Mouse (Mus musculus): Measurements from ENCODE around the gene Ephb3.

Gene Ephb3

GRCm38 (mm10) chr16:21205093-21205886, 735 bp downstream of the Ephb3 start:
- no peak for DNase-seq (ENCODE audit: low spot score)

- DNase-seq (ENCODE audit: low spot score) = no peak
Measured at GRCm38 (mm10) chr16:21208001-21208565, 3.5 kb downstream of the Ephb3 start.

- DNase-seq (ENCODE audit: low spot score) = no peak
Measured at GRCm38 (mm10) chr16:21209290-21209689, 4.7 kb downstream of the Ephb3 start.

- no peak for DNase-seq (ENCODE audit: low spot score)
Measured at GRCm38 (mm10) chr16:21210204-21210603, 5.6 kb downstream of the Ephb3 start.

- DNase-seq (ENCODE audit: low spot score) = no peak
Measured at GRCm38 (mm10) chr16:21210667-21211338, 6.2 kb downstream of the Ephb3 start.

GRCm38 (mm10) chr16:21211501-21211900, 6.9 kb downstream of the Ephb3 start:
- no peak for DNase-seq (ENCODE audit: low spot score)

- no peak for DNase-seq (ENCODE audit: low spot score)
Measured at GRCm38 (mm10) chr16:21212369-21212768, 7.8 kb downstream of the Ephb3 start.

GRCm38 (mm10) chr16:21213939-21214338, 9.4 kb downstream of the Ephb3 start:
- DNase-seq (ENCODE audit: low spot score) = no peak

GRCm38 (mm10) chr16:21214803-21215202, 10.2 kb downstream of the Ephb3 start:
- DNase-seq (ENCODE audit: low spot score) = no peak

- DNase-seq (ENCODE audit: low spot score) = no peak
Measured at GRCm38 (mm10) chr16:21216047-21216446, 11.5 kb downstream of the Ephb3 start.

GRCm38 (mm10) chr16:21217233-21217632, 12.7 kb downstream of the Ephb3 start:
- no peak for DNase-seq (ENCODE audit: low spot score)

GRCm38 (mm10) chr16:21219656-21220055, 15.1 kb downstream of the Ephb3 start:
- no peak for DNase-seq (ENCODE audit: low spot score)

GRCm38 (mm10) chr16:21223038-21223437, 18.5 kb downstream of the Ephb3 start:
- DNase-seq (ENCODE audit: low spot score) = no peak

- DNase-seq (ENCODE audit: low spot score) = no peak
Measured at GRCm38 (mm10) chr16:21224648-21225240, 20.2 kb downstream of the Ephb3 start.

- no peak for DNase-seq (ENCODE audit: low spot score)
Measured at GRCm38 (mm10) chr16:21226629-21227028, 22.1 kb downstream of the Ephb3 start.

GRCm38 (mm10) chr16:21235135-21235534, 30.6 kb downstream of the Ephb3 start:
- DNase-seq (ENCODE audit: low spot score) = no peak

- no peak for DNase-seq (ENCODE audit: low spot score)
Measured at GRCm38 (mm10) chr16:21238722-21239121, 34.2 kb downstream of the Ephb3 start.

GRCm38 (mm10) chr16:21240547-21240946, 36.0 kb downstream of the Ephb3 start:
- DNase-seq (ENCODE audit: low spot score) = no peak

- DNase-seq (ENCODE audit: low spot score) = no peak
Measured at GRCm38 (mm10) chr16:21241030-21241429, 36.5 kb downstream of the Ephb3 start.

GRCm38 (mm10) chr16:21242946-21243345, 38.4 kb downstream of the Ephb3 start:
- DNase-seq (ENCODE audit: low spot score) = no peak

GRCm38 (mm10) chr16:21244803-21245202, 40.2 kb downstream of the Ephb3 start:
- DNase-seq (ENCODE audit: low spot score) = no peak

- DNase-seq (ENCODE audit: low spot score) = no peak
Measured at GRCm38 (mm10) chr16:21245387-21245786, 40.8 kb downstream of the Ephb3 start.

- peak; percentile 31 for DNase-seq (ENCODE audit: low spot score)
Measured at GRCm38 (mm10) chr16:21245931-21246390, 41.4 kb downstream of the Ephb3 start.

Data from c-Kit-positive CD71-positive TER-119-positive erythroid progenitor cells, embryonic 14.5 days (primary cell).